Mouse (Mus musculus): ENCODE results near the gene Plekhm2. TPM values are rescaled to one million over a fixed set of nuclear protein-coding genes. Genes with fewer than 3 reads are reported as not detected.
A peak's percentile ranks its signal among the peaks of the same experiment; 100 is the strongest.

Gene Plekhm2
- polyA plus RNA-seq, 1 experiment from 2014 or later: 1.1 TPM

DNA sequence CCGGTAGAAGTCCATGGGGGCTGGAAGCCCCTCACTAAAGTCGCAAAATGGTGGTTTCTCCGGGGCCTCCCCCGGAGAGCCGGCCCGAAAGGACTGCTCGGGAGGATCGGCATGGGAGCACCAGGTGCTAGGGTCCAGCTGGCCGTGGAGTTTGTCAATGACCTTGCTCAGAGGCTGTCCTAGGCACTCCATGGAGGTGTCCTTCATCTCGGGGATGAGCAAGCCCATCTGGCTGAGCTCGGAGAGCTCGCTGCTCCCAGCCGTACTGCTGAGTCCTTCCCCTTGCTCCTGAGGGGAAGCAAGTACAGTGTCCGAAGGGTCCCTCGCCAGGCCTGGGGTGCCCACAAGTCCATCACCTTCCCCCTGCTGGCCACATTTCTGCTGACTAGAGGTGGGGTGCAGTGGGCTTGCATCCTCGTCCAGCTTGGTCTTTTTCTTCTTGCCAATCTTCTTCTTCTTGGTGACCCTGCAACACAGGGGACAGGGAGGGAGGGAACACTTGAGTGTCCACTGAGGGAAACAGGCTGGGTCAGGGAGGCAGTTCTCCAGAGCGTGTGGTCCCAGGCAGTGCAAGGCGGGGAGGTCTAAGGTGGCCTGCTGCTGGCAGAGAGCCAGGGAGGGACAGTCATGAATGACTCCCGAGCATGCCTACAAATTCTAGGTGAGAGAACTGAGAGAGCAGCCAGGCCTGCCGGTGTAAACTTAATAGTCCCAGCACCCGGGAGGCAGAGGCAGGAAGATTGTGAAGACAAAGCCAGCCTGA is 32.4 kb downstream of the Plekhm2 start:
- no peaks in the 10 kb centered on the region for H3K27me3 ChIP-seq
- no peak for ATAC-seq (ENCODE audit: insufficient read depth)
- H3K4me2 ChIP-seq: no peak overlapping the region
- no peaks in the 10 kb centered on the region for H3K4me1 ChIP-seq (replicated peaks)
- no peak overlapping the region for H3K4me3 ChIP-seq (replicated peaks)
- H3K9me3 ChIP-seq (replicated peaks): no peaks in the 10 kb centered on the region
- H3K9ac ChIP-seq: no peak overlapping the region
- H3K27ac ChIP-seq (replicated peaks): no peak overlapping the region
- peaks cover 47% of the 10 kb centered on the region for H3K36me3 ChIP-seq (replicated peaks)
- WGBS (ENCODE audit: insufficient replicate concordance): 79% methylated on average over 21 of the region's 21 CpGs

DNA sequence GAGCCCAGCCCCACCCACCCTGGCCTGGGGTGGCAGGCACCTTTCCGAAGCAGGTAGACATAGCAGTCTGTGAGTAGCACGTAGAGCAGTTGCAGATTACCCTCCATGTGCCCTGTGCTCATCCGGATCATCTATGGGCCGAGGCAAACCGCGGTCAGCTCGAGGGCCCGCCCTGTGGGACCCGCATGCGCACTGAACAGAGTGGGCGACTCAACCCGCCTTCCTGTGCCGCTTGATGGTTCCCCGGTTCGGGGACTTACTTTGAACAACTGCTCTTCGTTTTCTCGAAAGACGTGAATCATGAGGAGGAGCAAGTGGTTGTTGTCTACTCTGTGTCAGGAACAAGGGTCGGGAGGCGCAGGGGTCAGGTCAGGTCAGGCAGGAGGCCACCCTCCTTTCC is 33.4 kb downstream of the Plekhm2 start:
- peak; percentile 25; the same call in 1 of the 2 replicates for ATAC-seq (ENCODE audit: insufficient read depth)
- Histone ChIP-seq H3K4me1 (replicated peaks) (no peaks in the 10 kb centered on the region), H3K36me3 (replicated peaks) (peaks cover 43% of the 10 kb centered on the region), H3K4me3 (replicated peaks) (no peak overlapping the region), H3K27ac (replicated peaks) (no peak overlapping the region), H3K9ac (no peak overlapping the region), H3K27me3 (no peaks in the 10 kb centered on the region), H3K9me3 (replicated peaks) (no peaks in the 10 kb centered on the region), H3K4me2 (no peak overlapping the region)
- WGBS (ENCODE audit: insufficient replicate concordance): 90% methylated on average over 20 of the region's 20 CpGs

DNA sequence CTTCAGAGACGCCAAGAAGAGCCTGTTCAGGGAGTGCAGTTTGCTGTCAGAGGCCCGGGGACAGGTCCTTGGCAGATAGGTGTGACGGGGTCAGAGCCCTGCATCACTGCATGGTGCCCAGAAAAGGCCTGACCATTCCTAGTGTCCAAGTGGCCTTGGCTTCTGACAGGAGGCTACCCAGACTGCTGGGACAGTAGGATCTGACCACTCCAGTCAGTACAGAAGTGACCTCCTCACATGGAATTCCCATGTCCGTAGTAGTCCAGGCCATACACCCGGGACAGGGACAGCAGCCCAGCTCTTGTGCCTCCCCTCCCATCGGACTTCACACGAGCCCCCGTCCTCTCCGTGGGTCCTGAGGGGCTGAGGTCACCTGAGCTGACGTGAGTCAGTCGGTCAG is 34.7 kb downstream of the Plekhm2 start:
- Histone ChIP-seq H3K36me3 (replicated peaks) (peaks cover 43% of the 10 kb centered on the region), H3K9me3 (replicated peaks) (no peaks in the 10 kb centered on the region), H3K9ac (no peak overlapping the region), H3K4me1 (replicated peaks) (0 out of 2 replicates have a peak, but pooled peaks cover 6% of the 10 kb centered on the region), H3K27ac (replicated peaks) (no peak overlapping the region), H3K27me3 (no peaks in the 10 kb centered on the region), H3K4me3 (replicated peaks) (no peak overlapping the region), H3K4me2 (no peak overlapping the region)
- WGBS (ENCODE audit: insufficient replicate concordance): 83% methylated on average over 11 of the region's 11 CpGs
- no peak for ATAC-seq (ENCODE audit: insufficient read depth)

DNA sequence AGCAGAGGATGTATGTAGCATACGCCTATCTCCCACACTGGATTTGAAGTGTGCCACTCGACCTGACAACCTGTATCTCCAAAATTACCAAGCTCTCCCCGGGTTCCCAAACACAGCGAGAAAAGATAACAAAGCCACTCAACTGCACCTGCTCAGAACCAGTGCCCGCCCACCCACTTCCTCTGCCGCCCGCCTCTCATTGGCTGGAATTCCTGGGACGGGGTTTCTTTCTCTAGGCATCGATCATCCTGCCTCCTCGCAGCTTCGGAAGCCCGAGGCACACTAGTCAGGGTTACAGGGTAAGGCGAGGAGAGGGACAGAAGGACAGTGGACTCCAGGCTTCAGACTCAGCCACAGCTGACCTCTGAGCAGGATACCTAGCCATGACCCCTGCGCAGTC is 36.0 kb downstream of the Plekhm2 start:
- Histone ChIP-seq H3K4me3 (replicated peaks) (no peak overlapping the region), H3K4me1 (replicated peaks) (0 out of 2 replicates have a peak, but pooled peaks cover 7% of the 10 kb centered on the region), H3K36me3 (replicated peaks) (peaks cover 43% of the 10 kb centered on the region), H3K4me2 (no peak overlapping the region), H3K9ac (no peak overlapping the region), H3K27ac (replicated peaks) (no peak overlapping the region), H3K27me3 (no peaks in the 10 kb centered on the region), H3K9me3 (replicated peaks) (no peaks in the 10 kb centered on the region)
- no peak for ATAC-seq (ENCODE audit: insufficient read depth)
- 73% methylated on average over 14 of the region's 14 CpGs for WGBS (ENCODE audit: insufficient replicate concordance)

DNA sequence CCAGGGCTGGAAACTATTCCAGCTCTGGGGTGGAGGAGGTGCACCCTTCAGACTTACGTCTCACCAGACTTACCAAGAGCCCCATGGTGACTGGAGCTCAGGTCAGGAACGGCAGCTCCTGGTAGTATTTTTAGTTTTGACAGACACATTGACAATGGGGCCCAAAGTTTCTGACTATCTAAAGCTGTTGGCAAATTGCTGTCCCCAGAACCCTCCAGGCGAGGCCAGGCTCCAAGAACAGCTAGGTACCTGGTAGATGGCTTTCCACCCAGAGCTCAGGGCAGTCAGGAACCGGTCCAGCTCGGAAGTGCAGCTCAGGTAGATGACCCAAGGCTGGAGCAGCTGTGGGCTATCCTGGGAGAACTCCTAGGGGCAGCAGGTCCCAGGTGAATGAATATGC is 37.2 kb downstream of the Plekhm2 start:
- no peak overlapping the region for H3K9ac ChIP-seq
- H3K4me2 ChIP-seq: no peak overlapping the region
- ATAC-seq (ENCODE audit: insufficient read depth): no peak
- H3K4me3 ChIP-seq (replicated peaks): no peak overlapping the region
- peaks cover 13% of the 10 kb centered on the region; the same call in 1 of the 2 replicates for H3K4me1 ChIP-seq (replicated peaks)
- no peaks in the 10 kb centered on the region for H3K27me3 ChIP-seq
- WGBS (ENCODE audit: insufficient replicate concordance): 67% methylated on average over 5 of the region's 5 CpGs
- peaks cover 40% of the 10 kb centered on the region for H3K36me3 ChIP-seq (replicated peaks)
- H3K9me3 ChIP-seq (replicated peaks): no peaks in the 10 kb centered on the region
- no peak overlapping the region for H3K27ac ChIP-seq (replicated peaks)

DNA sequence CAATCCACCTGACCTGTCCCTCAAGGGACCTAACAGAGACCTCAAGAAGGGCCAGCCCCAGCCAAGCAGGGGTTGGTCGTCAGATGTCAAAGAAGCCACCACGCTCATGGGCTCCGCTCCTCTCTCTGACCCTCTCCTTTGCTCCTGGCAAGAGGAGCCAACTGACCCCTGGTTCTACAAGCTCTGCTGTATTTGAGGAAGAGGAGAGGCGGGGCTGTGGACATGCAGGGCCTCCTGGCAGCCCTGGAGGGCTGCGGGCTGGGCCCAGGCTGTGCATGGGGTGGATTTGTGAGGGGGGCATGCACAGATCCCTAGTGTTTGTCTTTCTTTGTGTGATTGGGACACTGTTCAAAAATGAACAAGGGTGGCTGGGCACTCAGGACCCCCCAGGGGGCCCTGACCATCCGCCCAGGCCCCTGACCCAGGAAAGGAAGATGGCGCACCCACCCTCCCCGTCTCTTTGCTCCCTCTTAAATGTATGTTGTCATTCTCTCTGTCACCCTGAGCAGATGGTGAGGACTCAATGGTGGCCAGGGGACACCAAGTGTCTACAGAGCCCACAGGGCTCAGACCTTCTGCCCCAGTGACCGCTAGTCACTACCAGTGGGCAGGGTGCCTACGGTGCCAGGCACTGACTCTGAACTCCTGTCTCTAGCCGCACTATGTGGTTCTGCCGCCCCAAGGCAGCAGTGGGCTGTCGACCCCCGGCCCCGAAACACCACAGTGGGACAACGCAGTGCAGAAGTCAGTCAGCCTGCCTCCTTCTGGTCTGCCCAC is 38.7 kb downstream of the Plekhm2 start:
- ATAC-seq (ENCODE audit: insufficient read depth): no peak

DNA sequence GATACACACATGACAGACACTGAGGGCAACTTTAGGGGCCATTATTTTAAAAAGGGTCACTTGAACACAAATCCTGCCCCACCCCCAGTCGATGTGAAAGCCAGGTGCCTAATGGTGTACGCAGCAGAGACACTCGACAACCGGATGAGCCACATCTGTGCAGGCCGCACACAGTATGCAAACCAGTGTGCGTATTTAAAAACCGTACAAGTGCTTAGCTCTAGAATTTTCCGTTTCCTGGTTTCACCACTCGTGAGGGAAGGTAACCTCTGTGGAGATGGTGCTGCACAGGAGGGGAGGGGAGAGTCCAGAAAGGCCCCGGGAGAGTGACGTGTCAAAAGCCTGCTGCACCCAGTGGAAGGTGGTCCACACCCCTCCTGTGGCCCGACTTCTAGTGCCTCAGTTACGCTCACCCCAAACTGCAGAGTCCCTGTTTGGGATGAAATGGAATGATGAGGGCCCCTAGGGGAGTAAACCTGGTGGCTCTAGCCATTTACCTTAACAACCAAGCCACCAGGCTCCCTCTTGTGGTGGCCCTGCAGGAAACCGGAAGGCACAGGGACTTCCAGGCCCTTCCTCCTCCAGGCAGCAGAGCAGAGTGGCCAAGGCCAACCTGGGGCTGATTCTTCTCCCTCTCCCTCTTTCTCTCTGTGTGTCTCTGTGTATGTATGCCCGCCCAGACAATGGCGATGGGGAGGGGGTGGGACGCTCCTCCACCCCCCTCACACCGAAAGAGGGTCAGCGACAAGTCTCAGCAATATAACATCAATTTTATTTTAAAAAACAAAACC is 39.5 kb downstream of the Plekhm2 start:
- H3K4me1 ChIP-seq (replicated peaks): peaks cover 13% of the 10 kb centered on the region; the same call in 1 of the 2 replicates
- peaks cover 18% of the 10 kb centered on the region for H3K36me3 ChIP-seq (replicated peaks)
- no peak overlapping the region for H3K9ac ChIP-seq
- H3K4me3 ChIP-seq (replicated peaks): no peak overlapping the region
- no peak for ATAC-seq (ENCODE audit: insufficient read depth)
- 67% methylated on average over 19 of the region's 19 CpGs for WGBS (ENCODE audit: insufficient replicate concordance)
- no peaks in the 10 kb centered on the region for H3K9me3 ChIP-seq (replicated peaks)
- H3K27me3 ChIP-seq: no peaks in the 10 kb centered on the region
- no peak overlapping the region for H3K27ac ChIP-seq (replicated peaks)
- no peak overlapping the region for H3K4me2 ChIP-seq

More for the DNA sequence above, 38.7 kb downstream of the Plekhm2 start:
- H3K4me2 ChIP-seq: no peak overlapping the region
- WGBS (ENCODE audit: insufficient replicate concordance): 76% methylated on average over 16 of the region's 16 CpGs
- H3K36me3 ChIP-seq (replicated peaks): peaks cover 24% of the 10 kb centered on the region
- H3K27ac ChIP-seq (replicated peaks): no peak overlapping the region
- no peaks in the 10 kb centered on the region for H3K27me3 ChIP-seq
- no peak overlapping the region for H3K4me3 ChIP-seq (replicated peaks)
- no peak overlapping the region for H3K9ac ChIP-seq
- peaks cover 13% of the 10 kb centered on the region; the same call in 1 of the 2 replicates for H3K4me1 ChIP-seq (replicated peaks)
- no peaks in the 10 kb centered on the region for H3K9me3 ChIP-seq (replicated peaks)

DNA sequence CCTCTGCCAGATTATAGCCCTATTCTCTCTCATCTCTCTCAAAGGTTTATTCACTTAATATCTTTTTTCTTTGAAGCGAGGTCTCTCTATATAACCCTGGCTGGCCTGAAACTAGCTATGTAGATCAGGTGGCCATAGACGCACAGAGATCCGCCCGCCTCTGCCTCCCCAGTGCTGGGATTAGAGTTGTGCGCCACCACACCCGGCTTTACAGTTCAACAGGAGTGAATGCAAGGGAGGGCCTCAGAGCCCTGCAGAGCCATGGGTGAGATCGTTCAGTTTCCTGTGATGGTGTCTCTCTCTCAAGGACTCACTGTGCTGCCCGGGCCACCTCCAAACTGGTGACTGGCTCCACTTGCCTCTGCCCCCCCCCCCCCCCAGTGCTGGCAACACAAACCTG is 40.6 kb downstream of the Plekhm2 start:
- H3K9me3 ChIP-seq (replicated peaks): no peaks in the 10 kb centered on the region
- H3K27ac ChIP-seq (replicated peaks): no peak overlapping the region
- no peak overlapping the region for H3K4me2 ChIP-seq
- H3K9ac ChIP-seq: no peak overlapping the region
- H3K4me1 ChIP-seq (replicated peaks): peaks cover 13% of the 10 kb centered on the region; the same call in 1 of the 2 replicates
- H3K27me3 ChIP-seq: no peaks in the 10 kb centered on the region
- no peak for ATAC-seq (ENCODE audit: insufficient read depth)
- peaks cover 9% of the 10 kb centered on the region for H3K36me3 ChIP-seq (replicated peaks)
- no peak overlapping the region for H3K4me3 ChIP-seq (replicated peaks)
- WGBS (ENCODE audit: insufficient replicate concordance): 69% methylated on average over 8 of the region's 8 CpGs

DNA sequence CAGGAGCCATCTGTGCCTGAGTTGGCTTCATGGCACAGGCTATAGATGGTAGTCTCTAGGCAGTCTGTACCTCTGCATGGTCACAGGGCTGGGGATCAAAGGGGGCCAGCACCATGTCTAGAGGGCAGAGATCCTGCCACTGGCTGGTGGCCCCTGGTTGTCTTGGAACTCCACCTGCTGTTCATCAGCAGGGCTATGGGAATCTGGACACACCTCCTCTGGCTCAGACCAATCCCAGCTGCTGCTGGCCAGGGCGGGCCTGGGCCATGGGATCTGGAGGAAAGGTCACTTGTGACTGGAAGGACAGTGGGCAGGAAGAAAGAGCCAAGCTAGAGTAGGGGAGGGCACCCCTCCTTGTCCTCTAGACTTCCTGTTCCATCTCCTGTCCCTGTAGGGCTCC is 41.0 kb downstream of the Plekhm2 start, which contains the start of gene Slc25a34:
TSS of gene Slc25a34 (minus strand) at position 156 of the 400 bp plus-strand sequence.
- WGBS (ENCODE audit: insufficient replicate concordance): 52% methylated on average over 1 of the region's 1 CpGs
- peak; percentile 60 for ATAC-seq (ENCODE audit: insufficient read depth)
- H3K9me3 ChIP-seq (replicated peaks): no peaks in the 10 kb centered on the region
- no peak within 1 kb of the TSS for H3K4me3 ChIP-seq (replicated peaks)
- peaks cover 4% of the 10 kb centered on the region for H3K36me3 ChIP-seq (replicated peaks)
- H3K4me1 ChIP-seq (replicated peaks): peaks cover 17% of the 10 kb centered on the region
- no peak within 1 kb of the TSS for H3K4me2 ChIP-seq
- H3K9ac ChIP-seq: no peak within 1 kb of the TSS
- H3K27ac ChIP-seq (replicated peaks): 0 out of 2 replicates have a peak within 1 kb of the TSS, but pooled peaks have one; percentile 6
- H3K27me3 ChIP-seq: no peaks in the 10 kb centered on the region

DNA sequence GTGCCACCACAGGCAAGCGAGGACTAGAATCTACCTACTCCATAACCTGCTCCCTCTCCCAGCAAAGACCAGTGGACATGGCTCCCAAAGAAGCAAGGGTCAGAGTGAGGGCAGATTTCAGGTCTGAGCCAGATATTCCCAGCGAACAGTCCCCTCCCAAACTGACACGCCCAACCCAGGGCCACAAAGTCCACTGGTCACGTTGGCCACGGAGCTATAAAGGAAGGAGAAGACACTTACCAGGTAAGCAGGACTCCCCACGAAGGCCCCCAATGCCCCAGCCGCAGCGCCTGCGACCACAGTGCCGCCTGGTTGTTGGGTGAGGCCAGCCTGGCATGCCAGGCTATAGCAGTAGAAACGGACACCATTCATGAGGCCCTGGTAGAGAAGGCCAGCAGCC is 41.7 kb downstream of the Plekhm2 start:
- WGBS (ENCODE audit: insufficient replicate concordance): 63% methylated on average over 11 of the region's 11 CpGs
- H3K4me3 ChIP-seq (replicated peaks): no peak overlapping the region
- H3K27ac ChIP-seq (replicated peaks): 0 out of 2 replicates have a peak overlapping the region, but pooled peaks have one; percentile 6
- no peak for ATAC-seq (ENCODE audit: insufficient read depth)
- peaks cover under 1% of the 10 kb centered on the region; the same call in 1 of the 2 replicates for H3K36me3 ChIP-seq (replicated peaks)
- peaks cover 21% of the 10 kb centered on the region for H3K4me1 ChIP-seq (replicated peaks)
- H3K9me3 ChIP-seq (replicated peaks): no peaks in the 10 kb centered on the region
- H3K4me2 ChIP-seq: no peak overlapping the region
- no peak overlapping the region for H3K9ac ChIP-seq
- H3K27me3 ChIP-seq: no peaks in the 10 kb centered on the region

Measured in liver, embryonic 15.5 days (tissue).